12 mouse cellular contexts compared by ENCODE assay signal in the genomic region with DNA sequence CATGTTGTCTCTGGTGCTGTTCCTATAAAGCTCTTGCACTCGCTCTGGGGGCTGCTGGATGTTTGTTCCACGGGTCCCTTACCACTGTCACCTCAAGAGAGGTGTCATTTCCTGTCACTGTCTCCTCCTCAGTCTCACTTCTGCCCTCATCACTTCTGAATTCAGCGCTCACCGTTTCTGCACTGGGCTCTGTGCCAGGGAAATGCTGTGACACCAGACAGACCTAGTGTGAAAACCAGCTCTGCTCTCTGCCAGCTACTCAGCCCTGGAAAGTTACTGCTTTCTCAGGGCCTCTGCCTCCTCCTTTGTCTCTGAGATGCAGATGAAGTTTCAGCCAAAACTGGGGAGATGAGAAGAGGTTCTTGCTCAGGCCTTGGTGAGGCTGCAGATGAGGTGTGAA. TPM values are rescaled to one million over a fixed set of nuclear protein-coding genes. Genes with fewer than 3 reads are reported as not detected.
A peak's percentile ranks its signal among the peaks of the same experiment; 100 is the strongest.
DNase-seq lines count a peak whose midpoint lies in the region; ATAC-seq and TF ChIP-seq lines count a peak whose summit lies in the region.
"Had no signal": no experiment of that assay in that cellular context is flagged by ENCODE, and none has a peak within 500 bp of the region (broad histone marks: within the 10 kb centered on the region; RNA-seq: fewer than 3 reads in every experiment).

No protein-coding gene starts in this region.

- H3K79me2 ChIP-seq in MEL (ENCODE audit: control insufficient read depth, insufficient read depth, low read length, poor library complexity) = no peaks in the 10 kb centered on the region

- TF ChIP-seq RAD21 in MEL (IDR thresholded peaks at IDR 0.05; ENCODE audit: low read depth, low read length) = no peak

- TF ChIP-seq POLR2A in MEL (IDR thresholded peaks at IDR 0.05; ENCODE audit: control insufficient read depth in 1 of 2, insufficient read depth in 1 of 2, low read depth in 1 of 2, low read length in 2 of 2, poor library complexity in 1 of 2) = no peak

- no peak overlapping the region for H3K4me2 ChIP-seq in kidney, embryonic 14.5 days (replicated peaks; ENCODE audit: low read depth, low read length)
- H3K4me2 ChIP-seq: limb, embryonic 13.5 days; neural tube, embryonic 12.5 days had no signal

- DNase-seq in kidney, postnatal 14 days = peak; percentile 21
- peak; percentile 9 for DNase-seq in MEL (ENCODE audit: low read depth, low spot score)
- no peak for DNase-seq in thymus, postnatal 4 days
- no peak for DNase-seq in thymus, adult 18-20 months
- no peak for DNase-seq in ovary, postnatal 36 days (ENCODE audit: low spot score)
- DNase-seq: gastrocnemius, postnatal 10 days had no signal

- H3K9me3 ChIP-seq in kidney, embryonic 14.5 days (ENCODE audit: control insufficient read depth, low read length) = no peaks in the 10 kb centered on the region
- no peaks in the 10 kb centered on the region for H3K9me3 ChIP-seq in MEL (replicated peaks; ENCODE audit: insufficient read depth, low read length)
- H3K9me3 ChIP-seq: limb, embryonic 13.5 days; neural tube, embryonic 12.5 days had no signal

- H3K36me3 ChIP-seq in kidney, embryonic 14.5 days (ENCODE audit: control insufficient read depth, insufficient read depth, low read length) = no peaks in the 10 kb centered on the region
- H3K36me3 ChIP-seq in MEL (ENCODE audit: control insufficient read depth in 1 of 2, insufficient read depth in 2 of 2, low read length in 2 of 2) = no peaks in the 10 kb centered on the region
- H3K36me3 ChIP-seq: limb, embryonic 13.5 days; neural tube, embryonic 12.5 days had no signal

- no peaks in the 10 kb centered on the region for H3K4me1 ChIP-seq in kidney, embryonic 14.5 days (ENCODE audit: control insufficient read depth, insufficient read depth, low read length)
- no peaks in the 10 kb centered on the region for H3K4me1 ChIP-seq in MEL (ENCODE audit: control insufficient read depth in 1 of 2, insufficient read depth in 2 of 2, low read length in 2 of 2)
- H3K4me1 ChIP-seq: limb, embryonic 13.5 days; neural tube, embryonic 12.5 days had no signal

- 15% methylated on average over 4 of the region's 4 CpGs for WGBS in kidney, embryonic 14.5 days

- no peaks in the 10 kb centered on the region for H3K27me3 ChIP-seq in kidney, embryonic 14.5 days (ENCODE audit: control insufficient read depth, insufficient read depth, low read length)
- H3K27me3 ChIP-seq in MEL (ENCODE audit: control insufficient read depth in 1 of 2, insufficient read depth in 2 of 2, low read length in 2 of 2) = no peaks in the 10 kb centered on the region; a peak in 1 of 4 replicates
- H3K27me3 ChIP-seq: neural tube, embryonic 12.5 days had no signal

- H3K9ac ChIP-seq in kidney, embryonic 14.5 days (ENCODE audit: low read depth, low read length) = no peak overlapping the region
- H3K9ac ChIP-seq in MEL (ENCODE audit: control insufficient read depth, low read depth, low read length, poor library complexity, severe bottlenecking) = no peak overlapping the region
- H3K9ac ChIP-seq: limb, embryonic 13.5 days; neural tube, embryonic 12.5 days had no signal

- ATAC-seq in kidney, embryonic 14.5 days (ENCODE audit: low FRiP score, low TSS enrichment) = no peak
- ATAC-seq in frontal cortex, adult (ENCODE audit: low TSS enrichment) = peak; percentile 88
- ATAC-seq in megakaryocyte, adult 5-6 weeks (ENCODE audit: poor library complexity, severe bottlenecking) = peak; percentile 60

- no peak overlapping the region for H3K27ac ChIP-seq in kidney, embryonic 14.5 days (ENCODE audit: low read depth, low read length)
- no peak overlapping the region for H3K27ac ChIP-seq in MEL (ENCODE audit: control insufficient read depth, low read depth, low read length)
- H3K27ac ChIP-seq: limb, embryonic 13.5 days; neural tube, embryonic 12.5 days had no signal

- TF ChIP-seq CTCF in MEL (IDR thresholded peaks at IDR 0.05 in 2 of 3, conservative IDR thresholded peaks at IDR 0.05 in 1 of 3; ENCODE audit: control insufficient read depth in 1 of 3, insufficient read depth in 1 of 3, low read depth in 2 of 3, low read length in 3 of 3, poor library complexity in 1 of 3, severe bottlenecking in 1 of 3) = no peak

- TF ChIP-seq EP300 in MEL (IDR thresholded peaks at IDR 0.05; ENCODE audit: low read depth in 1 of 2, low read length in 2 of 2) = no peak

- no peak overlapping the region for H3K4me3 ChIP-seq in kidney, embryonic 14.5 days (ENCODE audit: low read length)
- H3K4me3 ChIP-seq in MEL (ENCODE audit: control insufficient read depth in 1 of 2, insufficient read depth in 1 of 2, low read depth in 2 of 2, low read length in 2 of 2) = no peak overlapping the region
- H3K4me3 ChIP-seq: limb, embryonic 13.5 days; neural tube, embryonic 12.5 days had no signal

TF ChIP-seq in MEL, 35 proteins besides CTCF, POLR2A, EP300 and RAD21:
- TF ChIP-seq POLR2AphosphoS5 (IDR thresholded peaks at IDR 0.05; ENCODE audit: borderline replicate concordance, low read depth, low read length) (no peak), GABPA (IDR thresholded peaks at IDR 0.05; ENCODE audit: low read depth, low read length) (no peak), KAT2A (conservative IDR thresholded peaks at IDR 0.05; ENCODE audit: low read depth, low read length) (no peak)

RNA-seq across cellular contexts. Expression of a gene that starts 12.8 kb away (rescaled TPM):
- not detected in 2 replicates for polyA plus RNA-seq in kidney, embryonic 14.5 days (2014; fragmentation: Nextera tagmentation; extraction: Ambion mirVana)
- 0.04 TPM in 1 of 2 replicates, not detected in the other for total RNA-seq in MEL (2012; rRNA removed)
- polyA plus RNA-seq in MEL (2012; ENCODE audit: insufficient read depth in 1 of 2, insufficient read length in 2 of 2, low read depth in 1 of 2, low replicate concordance in 2 of 2, missing spikeins in 1 of 2) = not detected
- 0.05 and 0.07 TPM in 2 replicates for total RNA-seq in megakaryocyte, adult 5-6 weeks (2015)
- not detected in 2 replicates for total RNA-seq in megakaryocyte, adult 5-6 weeks (2017)
- total RNA-seq: gastrocnemius, postnatal 10 days had no signal
- polyA plus RNA-seq: limb, embryonic 13.5 days; neural tube, embryonic 12.5 days had no signal

RNA-seq across cellular contexts. Expression of a gene that starts 43.5 kb away (rescaled TPM):
- not detected in 2 replicates for polyA plus RNA-seq in kidney, embryonic 14.5 days (2014; fragmentation: Nextera tagmentation; extraction: Ambion mirVana)
- not detected in 2 replicates for total RNA-seq in MEL (2012; rRNA removed)
- under 1 TPM in 1 of 2 experiments, not detected in 1; 0.06 TPM for polyA plus RNA-seq in MEL (2012; ENCODE audit: insufficient read depth in 1 of 2, insufficient read length in 2 of 2, low read depth in 1 of 2, low replicate concordance in 2 of 2, missing spikeins in 1 of 2)
- not detected in 2 replicates for total RNA-seq in megakaryocyte, adult 5-6 weeks (2015)
- total RNA-seq in megakaryocyte, adult 5-6 weeks (2017) = not detected in 2 replicates
- total RNA-seq: adrenal gland, adult 18-20 months; gastrocnemius, postnatal 10 days had no signal
- polyA plus RNA-seq: limb, embryonic 13.5 days; neural tube, embryonic 12.5 days had no signal

RNA-seq across cellular contexts. Expression of a gene that starts 43.9 kb away (rescaled TPM):
- polyA plus RNA-seq in kidney, embryonic 14.5 days (2014; fragmentation: Nextera tagmentation; extraction: Ambion mirVana) = not detected in 2 replicates
- not detected in 2 replicates for total RNA-seq in MEL (2012; rRNA removed)
- not detected for polyA plus RNA-seq in MEL (2012; ENCODE audit: insufficient read depth in 1 of 2, insufficient read length in 2 of 2, low read depth in 1 of 2, low replicate concordance in 2 of 2, missing spikeins in 1 of 2)
- not detected in 2 replicates for total RNA-seq in megakaryocyte, adult 5-6 weeks (2015)
- total RNA-seq in megakaryocyte, adult 5-6 weeks (2017) = not detected in 2 replicates
- total RNA-seq: gastrocnemius, postnatal 10 days had no signal
- polyA plus RNA-seq: limb, embryonic 13.5 days; neural tube, embryonic 12.5 days had no signal

RNA-seq across cellular contexts. Expression of a gene that starts 55.5 kb away (rescaled TPM):
- not detected in 2 replicates for polyA plus RNA-seq in kidney, embryonic 14.5 days (2014; fragmentation: Nextera tagmentation; extraction: Ambion mirVana)
- not detected in 2 replicates for total RNA-seq in MEL (2012; rRNA removed)
- polyA plus RNA-seq in MEL (2012; ENCODE audit: insufficient read depth in 1 of 2, insufficient read length in 2 of 2, low read depth in 1 of 2, low replicate concordance in 2 of 2, missing spikeins in 1 of 2) = not detected
- total RNA-seq in megakaryocyte, adult 5-6 weeks (2015) = not detected in 2 replicates
- total RNA-seq in megakaryocyte, adult 5-6 weeks (2017) = not detected in 2 replicates
- total RNA-seq: adrenal gland, adult 18-20 months; gastrocnemius, postnatal 10 days had no signal
- polyA plus RNA-seq: limb, embryonic 13.5 days; neural tube, embryonic 12.5 days had no signal

Comparison
In these comparisons a context has a peak if more than half of its experiments do, and no peak if none do; other contexts are left out.
1. DNase-seq: peak in kidney, postnatal 14 days (single experiment) and MEL (single experiment); none in thymus, postnatal 4 days (single experiment), thymus, adult 18-20 months (0 of 2) and ovary, postnatal 36 days (single experiment).